Mouse (Mus musculus) T-helper 17 cell (primary cell): ENCODE results near the gene Pygb.

Experiments
- in situ Hi-C, 2 experiments: fragments of 300-600 bp; cut with MboI, MseI; formaldehyde crosslinking; loops; 1 replicate in 1 of 2; 2 replicates in 1 of 2; pipeline ENCODE4 v1.15.1; 2025; ENCODE audit warnings: high pct_unique_total_duplicates in 2 of 2

The Pygb gene

GRCm38 (mm10) chr2:150786251-150787180, at the start of gene Pygb:
Pygb (plus strand) TSS chr2:150786735.
- in situ Hi-C loops: loop anchor here in 1 of 2 experiments (5.0 to 10.0 kb wide), 2 partner anchors 34 to 652 kb away; partner anchors contain the start of gene Zfp120

GRCm38 (mm10) chr2:150737881-150738280, 48.7 kb upstream of the Pygb start:
- in situ Hi-C loops: no loop called here

GRCm38 (mm10) chr2:150740145-150740841, 46.2 kb upstream of the Pygb start:
- in situ Hi-C loops: no loop called here

GRCm38 (mm10) chr2:150741405-150741804, 45.1 kb upstream of the Pygb start:
- in situ Hi-C loops: no loop called here

DNA sequence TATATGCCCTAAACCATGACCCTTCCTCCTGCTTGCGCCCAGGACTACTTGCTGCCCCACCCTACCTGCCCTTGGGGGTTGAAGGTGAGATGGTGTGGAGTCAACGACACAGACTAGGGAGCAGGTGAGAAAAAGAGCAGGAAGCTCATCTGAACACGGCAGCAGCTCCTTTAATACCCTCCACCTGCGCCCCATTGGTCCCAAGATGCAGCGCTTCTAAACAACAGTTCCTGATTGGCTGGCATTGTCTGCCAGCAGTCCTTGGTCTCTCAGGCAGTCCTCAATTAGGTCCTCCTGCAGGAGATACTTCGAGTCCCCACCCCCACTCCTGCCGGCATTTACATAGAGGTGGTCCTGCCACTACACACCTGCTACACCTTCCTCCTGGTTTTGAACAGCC, 41.5 kb upstream of the Pygb start:
- in situ Hi-C loops: loop anchor here (5.0 kb wide), 3 partner anchors 68 to 173 kb away; partner anchors contain the start of gene Cst7 (in 1 of the 2)

GRCm38 (mm10) chr2:150748854-150749253, 37.7 kb upstream of the Pygb start, which contains the start of gene Entpd6:
Entpd6 (plus strand) TSS chr2:150749042.
- in situ Hi-C loops: loop anchor here (5.0 kb wide), 3 partner anchors 72 to 177 kb away; partner anchors contain the start of gene Cst7 (in 1 of the 2)

GRCm38 (mm10) chr2:150749283-150749682, 37.3 kb upstream of the Pygb start:
- in situ Hi-C loops: loop anchor here (5.0 kb wide), 3 partner anchors 72 to 177 kb away; partner anchors contain the start of gene Cst7 (in 1 of the 2)

- in situ Hi-C loops: loop anchor here in 1 of 2 experiments (5.0 kb wide), 1 partner anchor 37 kb away; the partner anchor contains the start of gene Pygb
Observed at GRCm38 (mm10) chr2:150750129-150750979, 36.2 kb upstream of the Pygb start.

GRCm38 (mm10) chr2:150755016-150755415, 31.5 kb upstream of the Pygb start:
- in situ Hi-C loops: no loop called here

DNA sequence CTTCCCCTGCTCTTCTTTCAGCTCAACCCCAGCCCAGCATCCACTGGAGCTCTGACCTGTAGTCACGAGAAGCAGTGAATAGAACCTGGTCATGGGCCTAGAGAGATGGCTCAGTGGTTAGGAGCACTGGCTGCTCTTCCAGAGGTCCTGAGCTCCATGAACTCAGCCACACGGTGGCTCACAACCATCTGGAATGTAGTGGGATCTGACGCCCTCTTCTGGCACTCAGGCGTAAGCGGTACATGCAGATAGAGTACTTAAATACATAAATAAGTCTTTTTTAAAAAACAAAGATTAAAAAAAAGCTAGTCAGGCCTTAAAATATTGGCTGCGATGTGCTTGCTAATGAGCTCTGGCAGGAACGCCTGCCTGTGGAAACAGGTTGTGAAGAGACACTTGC, 25.1 kb upstream of the Pygb start:
- in situ Hi-C loops: no loop called here

DNA sequence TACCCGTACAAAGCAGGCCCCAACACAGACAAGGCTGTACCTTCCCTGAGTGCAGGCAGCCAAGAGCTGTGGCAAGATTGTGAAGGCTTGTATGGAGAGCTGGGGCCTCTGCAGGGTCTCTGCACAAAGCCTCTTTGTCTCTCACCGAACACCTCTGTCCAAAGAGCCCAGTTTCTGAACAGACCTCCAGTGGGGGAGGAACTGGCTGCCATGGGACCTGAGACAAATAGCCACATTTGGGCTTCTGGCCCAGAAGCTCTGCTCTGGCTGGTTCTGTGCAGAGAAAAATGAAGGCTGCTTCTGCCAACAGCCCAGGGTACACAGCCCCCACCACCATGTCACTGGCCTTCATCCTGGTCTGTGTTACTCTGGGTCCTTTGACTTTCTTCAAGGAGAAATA, 20.9 kb upstream of the Pygb start:
- in situ Hi-C loops: no loop called here

- in situ Hi-C loops: no loop called here
Observed at GRCm38 (mm10) chr2:150766083-150766862, 20.3 kb upstream of the Pygb start.

DNA sequence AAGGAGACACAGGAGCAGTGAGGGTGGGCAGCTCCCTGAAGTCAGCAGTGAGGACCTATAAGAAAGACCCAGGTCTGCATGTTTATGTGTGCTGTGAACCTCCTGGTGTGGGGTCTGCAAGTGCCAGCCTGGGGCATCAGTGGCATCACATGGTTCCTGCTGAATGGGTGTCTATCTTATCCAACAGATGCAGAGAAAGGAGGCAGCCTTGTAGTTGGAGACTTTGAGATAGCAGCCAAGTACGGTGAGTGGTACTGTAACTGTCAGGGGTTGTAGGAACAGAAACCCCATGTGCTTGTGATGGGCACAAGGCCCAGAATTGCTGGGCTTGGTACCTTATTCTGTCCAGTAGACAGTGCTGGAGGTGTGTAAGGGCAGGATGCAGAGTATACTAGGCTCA, 17.9 kb upstream of the Pygb start:
- in situ Hi-C loops: no loop called here

DNA sequence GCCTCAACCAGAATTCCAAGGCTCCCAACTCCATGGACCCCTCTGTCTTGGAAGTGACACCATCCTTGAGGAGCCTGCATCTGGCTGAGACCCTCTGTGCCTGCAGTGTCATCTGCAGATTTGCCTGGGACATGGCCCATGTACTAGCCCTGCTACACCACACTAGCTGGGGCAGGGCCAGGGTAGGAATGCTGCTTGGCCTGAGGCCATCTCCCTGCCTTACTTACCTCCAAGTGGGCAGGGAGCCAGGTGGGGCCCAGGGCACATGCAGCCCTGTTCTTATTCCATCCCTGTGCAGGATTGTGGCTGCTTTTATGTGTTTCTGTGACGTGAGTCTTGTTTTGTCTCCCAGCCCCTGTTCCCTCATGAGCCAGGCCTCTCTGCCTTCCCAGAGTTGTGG, 15.8 kb upstream of the Pygb start:
- in situ Hi-C loops: no loop called here

DNA sequence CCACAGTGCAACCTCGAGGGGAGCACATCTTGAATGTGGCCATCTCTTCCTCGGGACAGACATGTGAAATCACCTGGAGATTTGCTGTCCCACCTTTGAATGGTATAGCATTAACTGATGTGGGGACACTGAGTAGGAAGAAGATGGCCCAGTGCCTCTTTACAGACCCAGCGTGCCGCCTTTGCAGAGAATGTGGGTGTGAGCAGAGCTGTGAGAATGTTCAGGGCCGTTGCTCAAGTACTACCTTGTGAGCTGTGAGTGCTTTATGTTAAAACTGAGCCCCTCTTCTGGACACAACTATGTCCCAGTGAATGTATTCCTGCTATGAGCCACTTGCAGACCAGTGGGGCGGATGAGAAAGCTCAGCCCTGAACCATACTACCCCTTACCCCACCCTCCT, 15.4 kb upstream of the Pygb start:
- in situ Hi-C loops: no loop called here

DNA sequence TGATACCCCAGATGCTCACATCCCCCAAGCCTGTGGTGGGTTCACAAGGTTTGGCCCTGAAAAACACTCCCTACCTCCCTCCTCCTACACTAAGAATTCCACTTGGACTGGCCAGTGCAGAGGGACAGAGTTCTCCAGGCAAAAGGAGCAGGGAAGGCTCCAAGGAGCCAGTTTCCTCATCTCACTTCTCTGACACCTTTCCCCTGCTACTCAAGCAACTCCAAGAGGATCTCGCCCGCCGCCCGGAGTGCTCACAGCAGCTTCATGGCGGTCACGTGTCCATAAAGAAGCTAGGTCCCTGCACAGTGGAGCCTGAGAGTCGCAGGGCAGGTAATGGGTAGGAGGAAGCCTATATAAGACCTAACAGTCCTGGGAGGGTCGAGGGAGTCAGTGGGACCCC, 14.5 kb upstream of the Pygb start:
- in situ Hi-C loops: no loop called here

GRCm38 (mm10) chr2:150772466-150773119, 13.9 kb upstream of the Pygb start:
- in situ Hi-C loops: no loop called here

DNA sequence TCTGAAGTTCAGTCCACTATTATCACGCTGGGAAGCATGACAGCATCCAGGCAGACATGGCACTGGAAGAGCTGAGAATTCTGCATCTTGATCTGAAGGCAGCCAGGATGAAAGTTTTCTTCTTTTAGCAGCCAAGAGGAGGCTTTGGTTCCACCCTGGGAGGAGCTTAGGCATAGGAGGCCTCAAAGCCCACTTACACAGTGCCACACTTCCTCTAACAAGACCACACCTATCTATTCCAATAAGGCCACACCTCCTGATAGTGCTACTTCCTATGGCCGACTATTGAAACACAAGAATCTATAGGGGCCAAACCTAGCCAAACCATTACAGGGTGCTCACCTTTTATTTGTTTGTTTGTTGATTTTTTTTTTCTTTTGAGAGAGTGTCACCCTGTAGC, 3.7 kb upstream of the Pygb start:
- in situ Hi-C loops: loop anchor here in 1 of 2 experiments (10.0 kb wide), 1 partner anchor 648 kb away; the partner anchor contains the start of gene Zfp120

- in situ Hi-C loops: loop anchor here in 1 of 2 experiments (5.0 to 10.0 kb wide), 2 partner anchors 35 to 653 kb away; partner anchors contain the start of gene Zfp120
Observed at GRCm38 (mm10) chr2:150787234-150787771, 768 bp downstream of the Pygb start.
